Mouse (Mus musculus) spleen, adult 2 months (tissue): ENCODE data around the gene Mbd6.

Source experiments
- CTCF ChIP-seq: fragments of 200-500 bp; IDR thresholded peaks from 2 replicates; pipeline ENCODE4 v1.5.1; 2011; ENCODE audit warnings: mild to moderate bottlenecking, inconsistent platforms; ENCODE audit not compliant: insufficient read depth, insufficient read length, insufficient replicate concordance; ENCODE audit errors: extremely low read depth
- POLR2A ChIP-seq: fragments of 200-500 bp; IDR thresholded peaks from 2 replicates; pipeline ENCODE4 v1.6.1; 2011; ENCODE audit warnings: low read depth, low read length, inconsistent platforms

- TF ChIP-seq CTCF (no peak), POLR2A (no peak)
These were observed 14.3 kb upstream of the Mbd6 start for GRCm38 (mm10) chr10:127303136-127303535.
